Mouse (Mus musculus) heart, embryonic 10.5 days (tissue): Measurements from ENCODE around the gene Megf11. TPM values are rescaled to one million over a fixed set of nuclear protein-coding genes. Genes with fewer than 3 reads are reported as not detected.
A peak's percentile ranks its signal among the peaks of the same experiment; 100 is the strongest.

Experiments used
- DNase-seq: peaks from one replicate; pipeline ENCODE4 v3.0.0-alpha.2; 2017; ENCODE audit warnings: low spot score
- H3K27ac ChIP-seq: fragments of 300-500 bp; sonication (generic); 2 replicates; pipeline ENCODE4 v1.5.1; 2016; ENCODE audit warnings: mild to moderate bottlenecking
- H3K27me3 ChIP-seq: fragments of 300-500 bp; sonication (generic); 2 replicates; pipeline ENCODE4 v1.6.1; 2016; ENCODE audit warnings: mild to moderate bottlenecking; ENCODE audit not compliant: poor library complexity, insufficient read depth, severe bottlenecking
- H3K36me3 ChIP-seq: fragments of 300-500 bp; sonication (generic); 2 replicates; pipeline ENCODE4 v1.6.1; 2016; ENCODE audit warnings: mild to moderate bottlenecking, moderate library complexity
- H3K4me1 ChIP-seq: fragments of 300-500 bp; sonication (generic); 2 replicates; pipeline ENCODE4 v1.6.1; 2016; ENCODE audit warnings: mild to moderate bottlenecking
- H3K4me3 ChIP-seq: fragments of 300-500 bp; sonication (generic); 2 replicates; pipeline ENCODE4 v1.5.1; 2016; ENCODE audit warnings: mild to moderate bottlenecking, moderate library complexity
- H3K9me3 ChIP-seq: fragments of 300-500 bp; sonication (generic); 2 replicates; pipeline ENCODE4 v1.6.1; 2016; ENCODE audit warnings: mild to moderate bottlenecking, moderate library complexity
- WGBS: fragments of 180-500 bp; shearing (Covaris S2); methylation state at CpG from one replicate; pipeline ENCODE4 v1.1.7; 2016; 5-methylcytosine and 5-hydroxymethylcytosine counted together
- polyA plus RNA-seq: library from polyadenylated mRNA; unstranded; fragments of >200 nt; fragmentation: Nextera tagmentation; extraction: Ambion mirVana; gene quantifications from 2 replicates; pipeline ENCODE4 v1.2.1, GENCODE M21; 2016

The Megf11 gene
- polyA plus RNA-seq, 1 experiment from 2014 or later: 0.40 TPM

DNA sequence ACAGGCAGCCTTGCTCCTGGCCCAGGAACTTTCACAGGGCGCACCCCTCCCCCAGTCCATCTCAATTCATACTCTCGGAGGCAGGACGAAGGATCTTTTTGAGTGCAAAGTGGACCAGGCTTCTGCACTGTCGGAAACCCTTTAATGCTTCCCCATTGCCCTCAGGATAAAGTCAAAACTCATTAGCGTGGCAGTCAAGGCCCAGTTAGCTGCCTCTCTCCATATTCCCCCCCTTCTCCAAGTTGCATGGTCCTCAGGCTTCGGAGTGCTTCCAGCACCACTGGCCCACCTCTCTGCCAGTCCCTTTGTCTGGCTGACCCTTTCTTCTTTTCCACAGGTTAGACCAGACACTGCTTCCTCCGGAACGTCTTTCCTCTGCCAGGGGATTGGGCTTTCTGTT, 16.7 kb downstream of the Megf11 start:
- H3K27me3 ChIP-seq: peaks cover 17% of the 10 kb centered on the region; the same call in 1 of the 2 replicates
- no peak overlapping the region for H3K4me3 ChIP-seq
- H3K36me3 ChIP-seq: no peaks in the 10 kb centered on the region
- no peaks in the 10 kb centered on the region for H3K9me3 ChIP-seq
- no peaks in the 10 kb centered on the region for H3K4me1 ChIP-seq
- no peak for DNase-seq
- no peak overlapping the region for H3K27ac ChIP-seq
- 80% methylated on average over 8 of the region's 8 CpGs for WGBS

GRCm38 (mm10) chr9:64406841-64407240, 21.4 kb downstream of the Megf11 start:
- Histone ChIP-seq H3K27me3 (peaks cover 7% of the 10 kb centered on the region; the same call in 1 of the 2 replicates), H3K9me3 (no peaks in the 10 kb centered on the region), H3K36me3 (no peaks in the 10 kb centered on the region), H3K4me1 (no peaks in the 10 kb centered on the region), H3K4me3 (no peak overlapping the region), H3K27ac (no peak overlapping the region)
- WGBS: 77% methylated on average over 2 of the region's 2 CpGs
- DNase-seq: no peak

GRCm38 (mm10) chr9:64407390-64407970, 22.1 kb downstream of the Megf11 start:
- WGBS: 79% methylated on average over 7 of the region's 7 CpGs
- Histone ChIP-seq H3K4me1 (no peaks in the 10 kb centered on the region), H3K4me3 (no peak overlapping the region), H3K27me3 (peaks cover 1% of the 10 kb centered on the region; the same call in 1 of the 2 replicates), H3K9me3 (no peaks in the 10 kb centered on the region), H3K36me3 (no peaks in the 10 kb centered on the region), H3K27ac (no peak overlapping the region)
- DNase-seq: no peak

DNA sequence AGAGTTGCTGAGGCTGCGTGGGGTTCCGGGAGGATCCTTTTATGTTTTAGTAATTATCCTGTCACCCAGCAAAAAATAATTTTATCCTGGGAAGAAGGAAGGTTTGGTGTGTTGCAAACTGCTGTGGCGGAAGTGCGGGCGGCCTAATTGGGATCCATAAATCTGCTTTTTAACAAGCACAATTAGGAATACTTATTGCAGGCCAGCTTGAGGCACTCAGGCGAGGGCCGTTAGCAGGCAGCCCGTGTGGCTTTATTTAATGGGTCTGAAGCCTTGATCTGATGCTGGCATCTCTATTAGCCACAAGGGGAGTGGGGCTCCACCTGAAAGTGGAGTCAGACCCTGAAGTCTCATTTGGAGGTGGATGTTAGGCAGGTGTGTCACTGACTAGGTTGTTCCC, 23.4 kb downstream of the Megf11 start:
- Histone ChIP-seq H3K4me3 (no peak overlapping the region), H3K27me3 (no peaks in the 10 kb centered on the region), H3K4me1 (no peaks in the 10 kb centered on the region), H3K36me3 (no peaks in the 10 kb centered on the region), H3K27ac (no peak overlapping the region), H3K9me3 (no peaks in the 10 kb centered on the region)
- no peak for DNase-seq
- 83% methylated on average over 8 of the region's 8 CpGs for WGBS

DNA sequence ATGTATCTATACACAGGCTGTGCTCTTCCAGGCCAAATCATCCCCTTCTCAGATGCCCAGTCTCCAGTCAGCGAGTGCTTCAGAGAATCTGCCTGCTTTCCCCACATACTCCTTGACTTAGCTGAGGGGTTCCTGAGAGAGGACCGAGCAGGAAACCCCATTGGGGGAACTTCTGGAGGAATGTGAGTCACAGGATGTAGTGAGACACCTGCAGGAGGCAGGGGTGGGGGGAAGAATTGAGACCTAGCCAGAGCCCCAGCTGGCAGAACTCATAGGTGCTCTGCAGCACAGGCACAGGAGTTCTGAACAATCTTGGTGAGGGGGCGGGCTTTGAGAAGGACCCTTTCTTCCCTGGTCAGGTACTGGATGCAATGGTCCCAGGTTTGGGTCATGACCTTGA, 35.0 kb downstream of the Megf11 start:
- Histone ChIP-seq H3K27ac (no peak overlapping the region), H3K27me3 (peaks cover 5% of the 10 kb centered on the region; the same call in 1 of the 2 replicates), H3K4me3 (no peak overlapping the region), H3K9me3 (no peaks in the 10 kb centered on the region), H3K36me3 (no peaks in the 10 kb centered on the region), H3K4me1 (no peaks in the 10 kb centered on the region)
- DNase-seq: no peak
- 85% methylated on average over 3 of the region's 3 CpGs for WGBS

- peaks cover 5% of the 10 kb centered on the region; the same call in 1 of the 2 replicates for H3K27me3 ChIP-seq
- no peak overlapping the region for H3K4me3 ChIP-seq
- H3K36me3 ChIP-seq: no peaks in the 10 kb centered on the region
- H3K4me1 ChIP-seq: no peaks in the 10 kb centered on the region
- H3K27ac ChIP-seq: no peak overlapping the region
- no peak for DNase-seq
- 78% methylated on average over 8 of the region's 8 CpGs for WGBS
- no peaks in the 10 kb centered on the region for H3K9me3 ChIP-seq
Observed at GRCm38 (mm10) chr9:64421986-64422616, 36.7 kb downstream of the Megf11 start.

- WGBS: 73% methylated on average over 1 of the region's 1 CpGs
- H3K36me3 ChIP-seq: no peaks in the 10 kb centered on the region
- peaks cover 12% of the 10 kb centered on the region; the same call in 1 of the 2 replicates for H3K27me3 ChIP-seq
- H3K27ac ChIP-seq: no peak overlapping the region
- no peaks in the 10 kb centered on the region for H3K4me1 ChIP-seq
- DNase-seq: no peak
- H3K4me3 ChIP-seq: no peak overlapping the region
- no peaks in the 10 kb centered on the region for H3K9me3 ChIP-seq
Observed at GRCm38 (mm10) chr9:64423912-64424311, 38.5 kb downstream of the Megf11 start.

DNA sequence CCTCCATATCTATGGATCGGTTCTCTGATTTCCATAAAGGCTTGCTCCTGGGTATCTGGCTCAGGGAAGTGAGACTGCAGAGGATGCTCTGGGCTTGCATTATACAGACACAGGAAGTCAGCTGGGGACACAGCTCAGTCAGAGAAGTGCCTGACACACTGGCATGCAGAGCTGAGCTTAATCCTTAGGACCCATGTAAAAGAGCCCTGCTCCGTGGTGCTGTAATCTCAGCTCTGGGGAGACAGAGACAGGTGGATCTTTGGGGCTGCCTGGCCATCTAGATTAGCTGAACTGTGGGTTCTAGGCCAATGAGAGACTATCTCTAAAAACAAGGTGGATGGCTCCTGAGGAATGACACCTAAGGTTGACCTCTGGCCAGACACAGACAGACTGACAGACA, 50.7 kb downstream of the Megf11 start:
- no peaks in the 10 kb centered on the region for H3K27me3 ChIP-seq
- no peak overlapping the region for H3K4me3 ChIP-seq
- H3K27ac ChIP-seq: no peak overlapping the region
- DNase-seq: no peak
- 67% methylated on average over 2 of the region's 2 CpGs for WGBS
- no peaks in the 10 kb centered on the region for H3K9me3 ChIP-seq
- no peaks in the 10 kb centered on the region for H3K36me3 ChIP-seq
- H3K4me1 ChIP-seq: no peaks in the 10 kb centered on the region

DNA sequence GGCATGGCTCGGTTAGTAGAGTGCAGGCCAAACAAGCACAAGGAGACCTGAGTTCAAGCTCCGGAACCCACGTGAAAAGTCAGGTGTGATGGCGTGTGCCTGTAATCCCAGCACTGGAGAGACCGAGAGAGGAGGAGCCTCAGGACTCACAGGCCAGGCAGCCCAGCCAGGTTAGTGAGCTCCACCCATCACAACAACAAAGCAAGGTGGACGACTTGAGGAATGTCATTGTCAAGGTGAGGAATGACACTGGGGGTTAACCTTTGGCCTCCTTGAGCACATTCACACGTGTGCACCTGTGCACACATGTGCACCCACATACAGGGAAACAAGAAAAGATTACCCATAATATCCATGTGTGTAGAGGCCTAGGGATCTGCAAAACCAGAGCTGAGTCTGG, 54.7 kb downstream of the Megf11 start:
- Histone ChIP-seq H3K9me3 (no peaks in the 10 kb centered on the region), H3K27me3 (0 out of 2 replicates have a peak, but pooled peaks cover 4% of the 10 kb centered on the region), H3K4me1 (no peaks in the 10 kb centered on the region), H3K36me3 (no peaks in the 10 kb centered on the region), H3K4me3 (no peak overlapping the region), H3K27ac (no peak overlapping the region)
- DNase-seq: no peak
- 76% methylated on average over 7 of the region's 7 CpGs for WGBS

DNA sequence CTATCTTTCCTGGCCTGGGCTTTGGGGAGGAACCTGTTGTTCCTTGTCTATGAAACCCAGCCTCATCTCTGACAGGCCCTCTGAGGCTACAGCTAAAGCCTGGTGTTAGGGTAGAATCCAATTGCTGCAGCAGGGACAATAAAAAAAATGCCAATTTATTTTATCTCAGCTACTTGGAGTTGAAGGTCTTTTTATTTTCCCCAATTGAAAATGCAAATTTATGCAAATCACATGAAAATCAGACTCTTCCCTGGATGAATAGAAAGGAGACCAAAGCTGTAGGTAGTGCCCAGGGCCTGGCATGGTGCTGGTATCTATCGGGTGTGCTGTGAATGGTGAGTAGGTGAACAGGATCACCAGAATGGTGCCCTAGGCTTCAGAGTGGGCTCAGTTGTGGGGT, 60.6 kb downstream of the Megf11 start:
- no peak overlapping the region for H3K4me3 ChIP-seq
- H3K27me3 ChIP-seq: 0 out of 2 replicates have a peak, but pooled peaks cover 7% of the 10 kb centered on the region
- H3K36me3 ChIP-seq: no peaks in the 10 kb centered on the region
- H3K4me1 ChIP-seq: peaks cover 23% of the 10 kb centered on the region
- H3K9me3 ChIP-seq: no peaks in the 10 kb centered on the region
- WGBS: 92% methylated on average over 1 of the region's 1 CpGs
- H3K27ac ChIP-seq: no peak overlapping the region
- no peak for DNase-seq

GRCm38 (mm10) chr9:64447070-64447469, 61.6 kb downstream of the Megf11 start:
- 0 out of 2 replicates have a peak, but pooled peaks cover 7% of the 10 kb centered on the region for H3K27me3 ChIP-seq
- no peak for DNase-seq
- H3K9me3 ChIP-seq: no peaks in the 10 kb centered on the region
- H3K27ac ChIP-seq: peak overlapping the region; percentile 62
- peaks cover 23% of the 10 kb centered on the region for H3K4me1 ChIP-seq
- no peak overlapping the region for H3K4me3 ChIP-seq
- 23% methylated on average over 6 of the region's 6 CpGs for WGBS
- H3K36me3 ChIP-seq: no peaks in the 10 kb centered on the region

DNA sequence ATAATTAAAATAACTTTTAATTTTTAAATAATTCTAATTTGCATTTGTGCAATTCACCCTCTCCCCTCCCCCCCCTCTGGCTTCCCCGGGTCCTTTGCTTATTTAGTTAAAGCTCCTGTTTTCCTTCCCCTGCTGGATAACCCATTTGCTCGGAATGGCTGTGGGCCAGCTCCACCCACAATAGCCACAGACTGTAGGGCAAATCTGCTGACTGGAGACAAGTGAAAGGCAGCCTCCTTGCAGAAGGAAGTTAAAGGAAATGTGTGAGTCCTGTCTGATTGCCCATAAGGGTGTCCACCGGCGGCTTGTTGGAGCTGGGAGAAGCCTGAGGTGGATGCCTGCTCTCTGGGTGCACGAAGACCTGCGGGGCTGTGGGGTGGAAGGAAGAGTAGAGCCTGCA, 62.1 kb downstream of the Megf11 start:
- DNase-seq: no peak
- Histone ChIP-seq H3K9me3 (no peaks in the 10 kb centered on the region), H3K4me3 (no peak overlapping the region), H3K4me1 (peaks cover 23% of the 10 kb centered on the region), H3K27ac (peak overlapping the region; percentile 73), H3K36me3 (no peaks in the 10 kb centered on the region), H3K27me3 (0 out of 2 replicates have a peak, but pooled peaks cover 7% of the 10 kb centered on the region)
- WGBS: 26% methylated on average over 6 of the region's 6 CpGs

GRCm38 (mm10) chr9:64452769-64453168, 67.3 kb downstream of the Megf11 start:
- H3K36me3 ChIP-seq: no peaks in the 10 kb centered on the region
- peaks cover 26% of the 10 kb centered on the region for H3K4me1 ChIP-seq
- H3K27me3 ChIP-seq: peaks cover 27% of the 10 kb centered on the region; the same call in 1 of the 2 replicates
- no peak overlapping the region for H3K27ac ChIP-seq
- no peak overlapping the region for H3K4me3 ChIP-seq
- WGBS: 51% methylated on average over 5 of the region's 5 CpGs
- DNase-seq: no peak
- H3K9me3 ChIP-seq: no peaks in the 10 kb centered on the region
